Mouse (Mus musculus) intestine, embryonic 16.5 days (tissue): ENCODE results near the gene Fam19a5. TPM values are rescaled to one million over a fixed set of nuclear protein-coding genes. Genes with fewer than 3 reads are reported as not detected.

Experiments
- ATAC-seq: fragments of 200-750 bp; cut with Nextera tagmentation; 2 replicates; pipeline ENCODE4 v1.8.0; 2017; ENCODE audit warnings: moderate TSS enrichment, moderate library complexity
- H3K27ac ChIP-seq: fragments of 300-500 bp; sonication (generic); 2 replicates; pipeline ENCODE4 v1.5.1; 2014; ENCODE audit warnings: mild to moderate bottlenecking, low read length
- H3K27me3 ChIP-seq: fragments of 300-500 bp; sonication (generic); replicated peaks from 2 replicates; pipeline ENCODE4 v1.6.1; 2014; ENCODE audit warnings: low read length, control low read depth, mixed read lengths; ENCODE audit not compliant: control insufficient read depth, insufficient read depth
- H3K36me3 ChIP-seq: fragments of 300-500 bp; sonication (generic); 2 replicates; pipeline ENCODE4 v1.6.1; 2014; ENCODE audit warnings: low read length, control low read depth; ENCODE audit not compliant: control insufficient read depth, insufficient read depth
- H3K4me1 ChIP-seq: fragments of 300-500 bp; sonication (generic); 2 replicates; pipeline ENCODE4 v1.6.1; 2014; ENCODE audit warnings: low read length, control low read depth, mixed read lengths; ENCODE audit not compliant: control insufficient read depth, insufficient read depth
- H3K4me2 ChIP-seq: fragments of 300-500 bp; sonication (generic); 2 replicates; pipeline ENCODE4 v1.6.1; 2014; ENCODE audit warnings: low read depth, low read length, control low read depth
- H3K4me3 ChIP-seq: fragments of 300-500 bp; sonication (generic); 2 replicates; pipeline ENCODE4 v1.5.1; 2014; ENCODE audit warnings: mild to moderate bottlenecking, low read length
- H3K9ac ChIP-seq: fragments of 300-500 bp; sonication (generic); 2 replicates; pipeline ENCODE4 v1.6.1; 2014; ENCODE audit warnings: low read depth, low read length
- H3K9me3 ChIP-seq: fragments of 300-500 bp; sonication (generic); 2 replicates; pipeline ENCODE4 v1.6.1; 2016; ENCODE audit warnings: low read length, control low read depth; ENCODE audit not compliant: control insufficient read depth
- WGBS: fragments of 180-500 bp; shearing (Covaris S2); extraction: QIAGEN DNeasy Blood & Tissue Kit; methylation state at CpG from one replicate; pipeline ENCODE4 v1.1.7; 2014; 5-methylcytosine and 5-hydroxymethylcytosine counted together
- polyA plus RNA-seq: library from polyadenylated mRNA; unstranded; fragments of >200 nt; fragmentation: Nextera tagmentation; extraction: Ambion mirVana; gene quantifications from 2 replicates; pipeline ENCODE4 v1.2.1, GENCODE M21; 2015

Gene Fam19a5
- polyA plus RNA-seq, 1 experiment from 2014 or later = 2.1 TPM

DNA sequence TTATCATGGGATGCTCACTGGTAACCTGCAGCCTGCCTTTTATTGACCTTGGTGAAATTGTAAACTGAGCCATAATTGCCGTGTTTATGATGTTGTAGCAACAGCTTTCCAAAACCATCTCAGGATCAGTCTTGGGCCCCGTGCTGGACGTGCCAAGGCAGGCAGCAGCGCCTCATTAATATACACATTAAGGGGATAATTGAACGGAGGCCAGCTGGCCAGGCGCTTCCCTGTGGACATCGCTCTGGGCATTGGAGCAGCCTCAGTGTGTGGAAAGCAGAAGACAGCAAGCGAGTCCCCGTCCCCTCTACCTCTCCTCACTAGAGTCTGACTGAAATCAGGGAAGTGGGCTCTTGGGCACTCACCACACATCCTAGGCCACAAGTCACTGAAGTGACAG, 127.8 kb downstream of the Fam19a5 start:
- no peak overlapping the region for H3K4me3 ChIP-seq
- 62% methylated on average over 9 of the region's 9 CpGs for WGBS
- no peak for ATAC-seq

DNA sequence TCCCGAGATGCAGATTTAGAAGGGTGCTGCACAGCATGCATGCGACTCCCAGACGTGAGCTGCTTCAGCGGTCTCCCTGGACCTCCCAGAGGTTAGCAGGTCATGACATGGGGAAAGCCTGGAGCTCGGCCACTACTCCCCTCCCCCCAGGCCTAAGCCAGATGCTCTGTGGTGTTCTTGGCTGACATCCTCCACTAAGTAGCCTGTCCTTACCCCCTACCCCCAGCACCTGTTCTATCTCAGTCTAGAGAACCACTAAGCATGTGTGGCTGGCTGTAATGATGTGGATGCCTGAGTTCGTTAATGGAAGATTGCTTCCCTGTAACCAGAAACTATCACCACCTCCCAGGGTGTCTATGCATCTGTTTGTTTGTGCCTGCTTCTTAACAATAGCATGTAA, 134.6 kb downstream of the Fam19a5 start:
- Histone ChIP-seq H3K9ac (no peak overlapping the region), H3K4me2 (no peak overlapping the region), H3K4me3 (no peak overlapping the region), H3K27me3 (no peaks in the 10 kb centered on the region), H3K27ac (no peak overlapping the region), H3K4me1 (no peaks in the 10 kb centered on the region), H3K36me3 (no peaks in the 10 kb centered on the region), H3K9me3 (no peaks in the 10 kb centered on the region)
- WGBS = 45% methylated on average over 6 of the region's 6 CpGs
- no peak for ATAC-seq

More for the DNA sequence above, 127.8 kb downstream of the Fam19a5 start:
- Histone ChIP-seq H3K27ac (no peak overlapping the region), H3K9ac (no peak overlapping the region), H3K4me1 (no peaks in the 10 kb centered on the region), H3K36me3 (no peaks in the 10 kb centered on the region), H3K27me3 (no peaks in the 10 kb centered on the region), H3K9me3 (no peaks in the 10 kb centered on the region), H3K4me2 (no peak overlapping the region)

DNA sequence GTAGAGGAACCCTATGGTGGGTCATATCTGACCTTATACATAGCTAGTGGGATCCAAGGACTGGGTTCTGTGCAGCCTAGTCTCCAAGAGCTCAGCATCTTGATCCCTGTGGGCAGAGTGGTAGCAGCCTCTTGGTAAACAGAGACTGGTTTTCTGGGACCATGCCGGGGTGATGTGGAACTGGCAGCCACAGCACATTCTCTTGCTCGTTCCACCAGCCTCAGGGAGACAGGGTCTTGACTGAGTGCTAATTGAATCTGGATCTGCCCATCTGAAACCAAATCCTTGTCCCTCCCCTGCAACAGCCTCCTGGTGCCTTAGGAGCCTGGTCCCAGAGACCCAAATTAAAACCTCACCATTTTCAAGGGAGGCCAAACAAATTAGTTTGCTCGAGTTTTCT, 138.3 kb downstream of the Fam19a5 start:
- Histone ChIP-seq H3K4me2 (no peak overlapping the region), H3K27me3 (no peaks in the 10 kb centered on the region), H3K4me3 (no peak overlapping the region), H3K27ac (no peak overlapping the region), H3K36me3 (no peaks in the 10 kb centered on the region), H3K9ac (no peak overlapping the region), H3K9me3 (no peaks in the 10 kb centered on the region), H3K4me1 (no peaks in the 10 kb centered on the region)
- ATAC-seq = no peak
- WGBS = 60% methylated on average over 3 of the region's 3 CpGs

DNA sequence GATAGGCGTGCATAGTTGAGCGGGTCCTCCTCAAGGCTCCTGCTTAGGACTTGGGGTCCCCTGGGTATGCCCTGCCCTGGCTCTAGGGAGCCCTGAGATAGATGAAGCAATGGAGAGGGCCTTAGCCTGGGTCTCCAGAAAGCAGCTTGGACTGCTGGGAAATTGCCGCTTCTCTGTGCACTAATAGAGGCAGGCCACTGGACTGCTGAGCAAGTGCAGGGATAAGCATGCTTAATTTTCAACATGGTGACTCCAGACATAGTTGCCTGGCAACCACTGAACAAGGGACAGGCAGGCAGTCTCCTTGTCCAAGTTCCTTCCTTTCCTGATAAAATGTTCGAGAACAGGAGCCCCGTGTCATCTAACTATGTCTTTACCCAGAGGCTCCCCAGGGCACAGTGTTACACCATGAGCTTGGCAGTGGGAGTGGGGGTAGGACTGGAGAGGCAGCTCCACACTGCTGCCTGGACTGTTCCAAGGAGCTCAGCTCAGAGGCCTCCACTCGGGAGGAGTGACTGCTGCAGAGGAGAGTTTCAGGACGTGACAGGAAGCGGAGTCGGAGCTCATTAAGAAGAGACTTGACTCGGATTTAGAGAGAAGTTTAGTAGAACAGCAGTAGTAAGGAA, 142.4 kb downstream of the Fam19a5 start:
- no peak for ATAC-seq
- no peak overlapping the region for H3K4me2 ChIP-seq
- H3K27ac ChIP-seq = no peak overlapping the region
- no peaks in the 10 kb centered on the region for H3K4me1 ChIP-seq
- H3K9ac ChIP-seq = no peak overlapping the region
- H3K36me3 ChIP-seq = no peaks in the 10 kb centered on the region
- H3K9me3 ChIP-seq = no peaks in the 10 kb centered on the region
- H3K27me3 ChIP-seq = no peaks in the 10 kb centered on the region
- no peak overlapping the region for H3K4me3 ChIP-seq
- WGBS = 53% methylated on average over 10 of the region's 10 CpGs

DNA sequence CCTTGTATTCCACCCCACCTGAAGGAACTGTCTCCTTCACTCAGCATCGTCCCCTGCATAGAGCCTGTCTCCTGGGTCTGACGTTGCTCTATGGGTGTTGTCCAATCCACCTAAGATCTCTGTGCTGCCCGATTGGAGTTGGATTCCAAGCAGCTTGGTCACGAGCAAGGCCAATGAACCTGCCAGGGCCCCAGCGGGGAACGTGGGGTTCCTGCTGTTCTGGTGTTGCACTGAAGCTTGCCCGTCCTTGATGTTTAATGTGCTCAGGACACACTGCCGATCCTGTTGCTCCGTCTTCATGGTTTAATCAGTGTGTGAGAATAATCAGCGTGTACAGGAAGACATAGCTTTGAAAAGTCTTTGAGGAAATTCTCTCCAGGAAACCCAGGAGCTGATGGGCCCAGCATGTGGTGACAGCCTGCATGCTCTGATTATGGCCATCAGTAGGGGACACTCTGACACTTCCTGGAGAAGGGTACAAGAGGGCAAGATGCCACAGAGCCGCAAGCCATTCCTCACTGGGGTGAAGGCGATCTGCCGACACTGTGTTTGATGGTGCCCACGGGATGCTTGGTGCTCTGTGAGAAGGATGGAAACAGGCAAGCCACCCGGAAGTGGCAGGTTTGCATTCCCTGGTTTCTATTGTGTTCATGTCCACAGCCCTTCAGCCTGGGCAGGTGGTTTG, 147.3 kb downstream of the Fam19a5 start:
- Histone ChIP-seq H3K4me1 (no peaks in the 10 kb centered on the region), H3K9me3 (no peaks in the 10 kb centered on the region), H3K27me3 (no peaks in the 10 kb centered on the region), H3K4me3 (no peak overlapping the region), H3K9ac (no peak overlapping the region), H3K36me3 (no peaks in the 10 kb centered on the region), H3K27ac (no peak overlapping the region), H3K4me2 (no peak overlapping the region)
- WGBS = 79% methylated on average over 15 of the region's 15 CpGs
- ATAC-seq = no peak

DNA sequence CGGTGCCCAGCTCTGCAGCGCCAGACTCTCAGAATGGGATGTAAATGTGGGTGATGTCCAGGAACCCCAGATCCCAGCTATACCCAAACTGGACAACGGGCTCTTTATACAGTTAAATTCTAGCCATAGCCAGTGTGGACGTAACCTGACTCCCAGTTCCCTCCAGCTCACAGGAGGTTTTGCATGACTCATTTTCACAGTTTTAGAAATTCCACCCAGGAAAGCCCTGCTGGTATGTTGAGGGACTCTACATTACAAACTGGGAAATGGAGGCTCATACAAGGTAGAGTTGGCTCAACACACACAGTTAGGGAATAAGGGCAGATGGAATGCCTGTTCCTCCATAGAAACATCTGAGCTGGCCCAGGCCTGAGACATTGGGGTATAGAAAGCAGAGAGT, 147.9 kb downstream of the Fam19a5 start:
- H3K4me2 ChIP-seq = no peak overlapping the region
- ATAC-seq = no peak
- H3K4me3 ChIP-seq = no peak overlapping the region
- no peaks in the 10 kb centered on the region for H3K9me3 ChIP-seq
- H3K27ac ChIP-seq = no peak overlapping the region
- WGBS = 86% methylated on average over 4 of the region's 4 CpGs
- no peaks in the 10 kb centered on the region for H3K27me3 ChIP-seq
- no peaks in the 10 kb centered on the region for H3K4me1 ChIP-seq
- H3K9ac ChIP-seq = no peak overlapping the region
- no peaks in the 10 kb centered on the region for H3K36me3 ChIP-seq

DNA sequence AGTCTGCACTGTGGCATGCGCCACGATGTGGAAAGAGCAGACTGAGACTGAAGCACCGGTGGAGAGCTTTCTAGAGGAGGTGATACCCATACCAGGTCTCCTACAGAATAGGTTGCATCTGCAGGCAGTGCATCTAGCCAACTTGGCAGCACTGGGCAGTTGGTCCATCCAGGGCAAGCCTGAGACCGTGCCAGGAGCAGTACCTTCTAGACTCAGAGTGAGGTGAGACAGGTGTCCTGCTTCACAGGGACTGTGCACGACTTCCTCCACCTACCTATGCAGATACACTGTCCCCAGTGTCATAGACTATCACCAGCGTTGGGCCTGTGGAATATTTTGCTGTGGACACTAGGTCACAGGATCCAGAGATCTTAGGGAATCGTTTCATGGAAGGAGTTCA, 148.3 kb downstream of the Fam19a5 start:
- ATAC-seq = no peak
- H3K27me3 ChIP-seq = no peaks in the 10 kb centered on the region
- no peaks in the 10 kb centered on the region for H3K36me3 ChIP-seq
- WGBS = 90% methylated on average over 7 of the region's 7 CpGs
- no peak overlapping the region for H3K4me2 ChIP-seq
- H3K4me3 ChIP-seq = no peak overlapping the region
- no peaks in the 10 kb centered on the region for H3K9me3 ChIP-seq
- H3K27ac ChIP-seq = no peak overlapping the region
- H3K4me1 ChIP-seq = no peaks in the 10 kb centered on the region
- H3K9ac ChIP-seq = no peak overlapping the region

DNA sequence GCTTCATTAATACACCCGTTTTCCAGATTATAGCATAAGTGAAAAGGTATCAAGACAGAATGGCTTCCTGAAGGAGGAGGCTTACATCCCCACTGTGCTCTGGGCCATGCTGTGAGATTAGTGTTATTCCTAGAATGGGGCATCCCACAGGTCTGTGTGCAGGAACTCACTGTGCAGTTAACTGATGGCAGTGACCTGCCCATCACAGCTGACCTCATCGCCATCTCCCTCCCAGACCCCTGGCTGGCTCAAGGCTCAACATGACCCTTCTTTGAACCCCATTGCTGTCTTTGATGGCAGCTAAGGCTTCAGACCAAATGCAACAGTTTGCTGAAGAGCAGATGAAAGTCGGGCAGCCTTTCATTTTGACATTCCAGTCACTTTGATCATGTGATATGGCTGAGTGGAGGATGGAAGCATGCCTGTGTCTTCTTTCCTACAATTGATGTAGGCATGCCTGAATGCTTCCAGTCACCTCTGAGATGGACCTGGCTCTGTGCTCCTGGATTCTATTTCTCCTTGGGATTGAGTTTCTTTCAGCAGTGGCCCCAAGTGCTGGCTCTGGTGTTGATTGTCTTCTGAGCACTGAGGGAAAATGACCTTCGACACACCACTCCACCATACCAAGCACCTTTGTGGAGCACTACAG, 148.9 kb downstream of the Fam19a5 start:
- ATAC-seq = no peak
- Histone ChIP-seq H3K36me3 (no peaks in the 10 kb centered on the region), H3K27ac (no peak overlapping the region)

DNA sequence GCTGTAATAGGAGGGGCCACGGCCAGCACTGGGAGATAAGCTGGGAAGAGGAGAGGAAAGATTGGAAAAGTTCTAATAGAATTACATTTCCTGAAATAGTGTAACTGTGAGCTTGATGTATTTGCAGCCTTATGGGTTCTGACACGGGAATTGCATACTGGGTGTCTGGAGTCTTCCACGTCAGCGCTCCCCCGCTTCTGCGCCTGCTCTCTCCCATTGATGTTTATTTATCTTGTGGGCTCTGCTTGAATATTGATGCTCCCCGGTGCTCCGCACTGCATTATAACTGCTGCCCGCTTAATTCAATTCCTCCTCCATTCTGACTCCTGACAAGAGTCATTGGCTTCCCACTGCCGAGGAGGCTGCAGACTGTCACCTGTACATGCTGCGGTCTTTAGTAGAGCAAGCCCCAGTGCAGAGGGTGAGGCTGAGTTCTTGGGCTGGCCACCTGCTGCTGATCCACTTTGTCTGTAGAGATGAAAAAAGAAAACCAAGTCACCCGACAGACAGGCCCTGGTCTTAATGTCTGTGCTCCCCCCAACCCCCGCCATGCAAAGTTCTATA, 153.4 kb downstream of the Fam19a5 start:
- H3K27ac ChIP-seq = no peak overlapping the region
- no peak overlapping the region for H3K9ac ChIP-seq
- no peaks in the 10 kb centered on the region for H3K27me3 ChIP-seq
- 54% methylated on average over 13 of the region's 13 CpGs for WGBS
- H3K9me3 ChIP-seq = 0 out of 2 replicates have a peak, but pooled peaks cover 3% of the 10 kb centered on the region
- no peak overlapping the region for H3K4me2 ChIP-seq
- H3K4me1 ChIP-seq = no peaks in the 10 kb centered on the region
- no peak overlapping the region for H3K4me3 ChIP-seq
- H3K36me3 ChIP-seq = no peaks in the 10 kb centered on the region
- no peak for ATAC-seq

More for the DNA sequence above, 148.9 kb downstream of the Fam19a5 start:
- Histone ChIP-seq H3K4me1 (no peaks in the 10 kb centered on the region), H3K9me3 (no peaks in the 10 kb centered on the region), H3K4me3 (no peak overlapping the region), H3K27me3 (no peaks in the 10 kb centered on the region), H3K9ac (no peak overlapping the region), H3K4me2 (no peak overlapping the region)
- WGBS = 79% methylated on average over 4 of the region's 4 CpGs
